Mouse (Mus musculus): ENCODE data around the gene Rnf40.

Gene Rnf40

DNA sequence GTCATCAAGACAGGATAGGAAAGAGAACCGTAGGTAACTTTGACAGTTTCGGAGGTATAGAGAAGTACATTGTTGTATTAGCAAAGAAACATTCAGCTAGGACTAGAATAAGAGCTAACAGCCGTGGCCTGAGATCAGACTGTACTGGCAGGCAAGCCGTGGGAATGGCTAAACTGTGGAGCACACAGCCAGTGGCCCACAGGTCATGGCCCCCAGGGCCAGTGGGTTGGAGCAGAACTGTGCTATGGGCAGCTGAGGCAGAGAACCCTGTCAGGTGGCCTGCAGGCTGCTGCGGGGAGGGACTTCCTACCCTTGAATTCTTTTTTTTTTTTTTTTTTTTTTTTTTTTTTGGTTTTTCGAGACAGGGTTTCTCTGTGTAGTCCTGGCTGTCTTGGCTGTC, 60.6 kb downstream of the Rnf40 start:
- DNase-seq (ENCODE audit: low spot score in 2 of 2): no peak

DNA sequence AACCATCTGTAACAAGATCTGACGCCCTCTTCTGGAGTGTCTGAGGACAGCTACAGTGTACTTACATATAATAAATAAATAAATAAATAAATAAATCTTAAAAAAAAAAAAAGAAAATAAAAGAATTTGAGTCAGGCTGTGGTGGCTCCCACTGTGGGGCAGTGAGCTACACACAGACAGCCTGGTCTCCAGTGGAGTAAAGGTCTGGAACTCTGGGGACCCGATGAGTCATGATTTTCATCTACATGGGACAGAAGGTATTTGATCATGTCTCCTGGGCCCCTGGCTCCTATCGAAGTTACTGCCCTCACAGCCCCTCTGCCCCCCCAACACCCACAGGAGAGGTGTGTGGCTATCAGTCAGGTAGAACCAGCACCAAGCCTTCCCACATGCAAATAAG, 63.1 kb downstream of the Rnf40 start:
- DNase-seq (ENCODE audit: low spot score in 2 of 2): no peak

DNA sequence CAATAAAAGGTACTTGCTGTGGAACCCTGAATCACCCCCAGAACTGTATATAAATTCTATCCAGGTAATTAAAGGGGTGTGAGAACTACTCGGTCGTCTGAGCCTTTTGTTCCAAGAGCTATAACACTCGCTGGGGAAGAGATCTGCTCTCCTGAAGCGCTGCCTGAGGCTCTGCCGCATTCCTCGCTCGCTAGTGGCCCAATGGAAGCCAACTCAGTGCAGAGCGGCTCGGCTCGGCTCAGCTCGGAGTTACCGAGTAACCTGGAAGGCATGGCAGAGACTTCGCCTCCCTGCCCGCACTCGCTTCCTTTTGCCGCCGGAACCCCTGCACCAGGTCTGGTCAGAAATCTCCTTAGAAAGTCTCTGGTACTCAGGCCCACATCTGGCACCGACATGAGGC, 63.5 kb downstream of the Rnf40 start:
- no peak for DNase-seq (ENCODE audit: low spot score in 2 of 2)

DNA sequence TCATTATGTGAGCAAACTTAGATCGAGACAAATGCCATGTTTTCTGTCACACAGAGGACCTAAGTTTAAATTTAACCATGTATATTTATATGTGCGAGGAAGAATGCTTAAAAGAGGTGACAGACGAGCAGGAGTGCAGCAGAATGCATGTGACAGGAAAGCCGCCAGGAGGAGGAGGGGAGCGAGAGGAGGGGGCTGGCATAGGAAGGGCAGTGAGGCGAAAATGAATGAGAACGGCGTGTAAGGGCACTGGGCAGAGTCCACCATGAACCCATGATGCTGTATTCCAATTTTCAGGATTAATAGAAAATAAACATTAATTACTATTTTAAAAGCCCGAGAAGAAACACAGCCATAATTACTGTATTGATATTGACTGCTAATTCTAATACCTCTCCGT, 65.8 kb downstream of the Rnf40 start:
- no peak for DNase-seq (ENCODE audit: low spot score in 2 of 2)

Data from urinary bladder, adult 18-20 months (tissue).